Mouse (Mus musculus) ES-Bruce4 (cell line): ENCODE measurements at regions not wholly inside any gene's neighbourhood (a gene's known extent, or its start where the extent isn't known, plus 50 kb on each side); places are given as distances from the start of the nearest gene placed in this dataset.

Experiments used
- CTCF ChIP-seq: IDR thresholded peaks from one replicate; pipeline ENCODE4 v1.8.1; 2011; ENCODE audit warnings: low read depth, low read length
- POLR2A ChIP-seq: IDR thresholded peaks from one replicate; pipeline ENCODE4 v1.8.1; 2011; ENCODE audit warnings: low read length; ENCODE audit not compliant: insufficient read depth

DNA sequence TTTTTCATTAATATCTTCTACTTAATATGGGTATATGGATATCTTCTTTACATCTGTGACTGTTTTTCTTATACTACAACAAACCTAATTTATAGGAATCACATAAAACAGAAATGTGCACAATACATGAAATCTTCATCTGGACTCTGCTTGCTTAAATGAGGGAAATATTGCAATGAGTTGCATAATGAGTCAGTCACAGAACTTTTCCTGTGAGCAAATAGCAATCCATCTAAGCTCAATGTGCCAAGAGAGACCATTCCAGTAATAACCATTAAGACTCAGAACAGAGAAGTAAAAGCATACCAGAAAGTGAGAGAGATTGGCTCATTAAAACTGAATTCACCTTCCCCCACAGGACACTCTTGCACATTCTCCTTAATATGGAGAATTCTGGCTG, 974.4 kb downstream of the Trim52 start:
- TF ChIP-seq CTCF (no peak), POLR2A (no peak)
